Mouse (Mus musculus): ENCODE results near the gene Grk4. TPM values are rescaled to one million over a fixed set of nuclear protein-coding genes. Genes with fewer than 3 reads are reported as not detected.
"Not testable (repeated sequence)": the region's sequence is repeated elsewhere in the genome, so short reads cannot be mapped to it uniquely, and the experiment has no call there.

Grk4 gene
- polyA plus RNA-seq, 1 experiment from 2014 or later = 1.6 TPM

DNA sequence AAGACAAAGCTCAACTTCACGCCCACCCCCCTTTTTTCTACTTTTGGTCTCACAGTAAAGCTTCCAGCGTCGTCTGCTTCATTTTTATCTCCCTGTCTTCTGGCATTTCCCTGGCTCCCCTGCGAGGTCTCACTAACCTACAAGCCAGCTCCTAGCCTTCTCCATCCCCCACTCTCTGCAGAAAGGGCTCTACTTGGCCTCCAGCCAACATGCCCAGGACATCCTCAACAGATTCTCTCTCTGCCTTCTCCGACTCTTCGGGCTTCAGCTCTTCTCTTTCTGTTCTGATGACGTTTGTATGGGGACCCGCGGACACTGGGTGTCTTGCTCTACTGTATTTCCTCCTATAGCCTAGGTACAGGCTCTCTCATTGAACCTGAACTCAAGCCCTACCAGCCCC lies 5.3 kb upstream of the Grk4 start:
- WGBS = 88% methylated on average over 9 of the region's 9 CpGs

DNA sequence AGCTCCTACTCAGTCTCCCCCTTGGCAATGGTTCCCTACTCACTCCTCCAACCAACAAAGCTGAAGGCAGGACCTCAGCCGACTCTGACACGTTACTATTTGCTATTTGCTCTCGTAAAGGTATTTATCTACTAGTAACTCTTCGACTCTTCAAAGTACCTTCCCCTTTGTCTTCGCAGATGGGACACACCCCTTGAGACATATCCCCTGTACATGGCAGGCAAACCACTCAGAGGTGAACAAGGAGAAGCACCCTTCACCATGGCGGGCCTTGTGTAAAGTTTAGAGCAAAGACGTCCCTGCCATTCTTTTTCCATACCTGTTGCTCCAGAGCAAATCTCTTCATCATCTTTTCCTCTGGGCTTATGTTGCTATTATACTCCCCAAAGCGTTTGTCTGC lies 2.6 kb upstream of the Grk4 start:
- Histone ChIP-seq H3K27me3 (replicated peaks) (no peaks in the 10 kb centered on the region), H3K4me1 (peaks cover 8% of the 10 kb centered on the region), H3K9ac (no peak overlapping the region), H3K4me3 (no peak overlapping the region), H3K4me2 (replicated peaks) (no peak overlapping the region), H3K9me3 (no peaks in the 10 kb centered on the region), H3K27ac (no peak overlapping the region), H3K36me3 (peaks cover 43% of the 10 kb centered on the region)
- 91% methylated on average over 8 of the region's 8 CpGs for WGBS
- no peak for ATAC-seq (ENCODE audit: low FRiP score, low read depth)

More for the DNA sequence above, 5.3 kb upstream of the Grk4 start:
- Histone ChIP-seq H3K4me2 (replicated peaks) (no peak overlapping the region), H3K9ac (no peak overlapping the region), H3K27ac (no peak overlapping the region), H3K36me3 (peaks cover 70% of the 10 kb centered on the region), H3K4me1 (peaks cover 8% of the 10 kb centered on the region), H3K9me3 (no peaks in the 10 kb centered on the region), H3K4me3 (no peak overlapping the region), H3K27me3 (replicated peaks) (no peaks in the 10 kb centered on the region)
- ATAC-seq (ENCODE audit: low FRiP score, low read depth) = no peak

DNA sequence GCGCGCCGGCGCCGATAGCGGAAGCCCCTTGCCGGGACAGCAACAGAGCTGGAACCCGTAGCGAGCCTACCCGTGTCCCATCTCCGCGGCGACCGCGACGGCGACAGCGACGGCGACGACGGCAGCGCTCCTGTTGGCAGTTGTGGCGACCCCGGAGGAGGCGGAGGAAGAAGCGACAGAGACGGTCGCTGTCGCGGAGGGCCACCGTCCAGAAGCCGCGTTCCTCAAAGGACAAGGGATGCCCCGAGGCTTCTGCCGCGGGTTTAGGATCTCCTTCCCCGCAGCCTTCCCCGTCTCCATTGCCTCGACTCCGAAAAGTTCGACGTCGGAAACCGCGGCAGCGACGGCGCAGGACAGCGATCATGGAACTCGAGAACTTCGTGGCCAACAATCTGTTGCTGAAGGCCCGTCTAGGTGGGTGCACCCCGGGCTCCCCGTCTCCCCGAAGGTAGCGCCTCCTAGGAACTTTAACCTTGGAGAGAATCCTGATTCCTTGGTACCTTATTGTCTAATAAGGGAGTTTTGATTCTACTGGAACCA lies 482 bp downstream of the Grk4 start:
- H3K27me3 ChIP-seq (replicated peaks) = no peaks in the 10 kb centered on the region
- peak overlapping the region; percentile 68 for H3K4me3 ChIP-seq
- H3K27ac ChIP-seq = peak overlapping the region; percentile 59
- H3K4me2 ChIP-seq (replicated peaks) = peak overlapping the region; percentile 75
- H3K4me1 ChIP-seq = peaks cover 8% of the 10 kb centered on the region
- 1% methylated on average over 56 of the region's 57 CpGs for WGBS
- H3K36me3 ChIP-seq = peaks cover 17% of the 10 kb centered on the region
- H3K9ac ChIP-seq = peak overlapping the region; percentile 65
- no peaks in the 10 kb centered on the region for H3K9me3 ChIP-seq
- peak; percentile 3; the same call in 1 of the 2 replicates for ATAC-seq (ENCODE audit: low FRiP score, low read depth)

DNA sequence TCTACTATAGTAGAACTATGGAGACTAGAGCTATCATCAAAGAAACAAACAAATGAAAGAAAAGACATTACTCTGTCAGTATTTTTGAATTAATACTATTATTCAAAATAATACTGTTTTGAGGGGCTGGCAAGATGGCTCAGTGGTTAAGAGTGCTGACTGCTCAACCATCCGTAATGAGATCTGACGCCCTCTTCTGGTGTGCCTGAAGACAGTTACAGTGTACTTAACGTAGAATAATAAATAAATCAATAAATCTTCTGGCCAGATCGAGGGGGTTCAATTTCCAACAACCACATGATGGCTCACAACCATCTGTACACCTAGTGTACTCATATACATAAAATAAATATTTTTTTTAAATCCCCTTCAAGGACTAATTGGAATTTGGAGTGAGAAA lies 1.7 kb downstream of the Grk4 start:
- peaks cover 8% of the 10 kb centered on the region for H3K4me1 ChIP-seq
- no peak overlapping the region for H3K9ac ChIP-seq
- no peak overlapping the region for H3K4me3 ChIP-seq
- no peak overlapping the region for H3K4me2 ChIP-seq (replicated peaks)
- H3K36me3 ChIP-seq = peaks cover 7% of the 10 kb centered on the region; the same call in 1 of the 2 replicates
- H3K9me3 ChIP-seq = no peaks in the 10 kb centered on the region
- no peaks in the 10 kb centered on the region for H3K27me3 ChIP-seq (replicated peaks)
- 80% methylated on average over 4 of the region's 4 CpGs for WGBS
- no peak overlapping the region for H3K27ac ChIP-seq
- no peak for ATAC-seq (ENCODE audit: low FRiP score, low read depth)

DNA sequence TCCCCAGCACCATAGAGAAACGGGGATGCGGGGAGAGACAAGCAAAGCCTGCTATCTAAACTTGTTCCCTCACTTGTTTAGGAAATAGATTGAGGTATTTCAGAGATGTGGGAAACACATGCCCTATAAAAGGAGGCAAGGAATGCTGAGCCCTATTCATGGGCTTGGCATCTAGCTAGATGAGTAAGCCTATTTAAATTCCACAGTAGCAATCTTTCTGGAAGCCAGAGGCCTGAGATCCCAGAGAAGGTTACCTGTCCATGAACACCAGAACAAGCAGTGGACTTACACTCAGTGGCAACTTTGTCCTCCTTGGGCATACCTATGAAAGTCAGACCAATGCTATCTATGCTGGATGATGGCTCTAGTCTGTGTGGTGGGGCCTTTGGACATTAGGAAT lies 3.1 kb downstream of the Grk4 start:
- ATAC-seq (ENCODE audit: low FRiP score, low read depth) = no peak
- Histone ChIP-seq H3K4me3 (no peak overlapping the region), H3K9me3 (no peaks in the 10 kb centered on the region), H3K27me3 (replicated peaks) (no peaks in the 10 kb centered on the region), H3K4me2 (replicated peaks) (no peak overlapping the region), H3K4me1 (peaks cover 8% of the 10 kb centered on the region), H3K27ac (no peak overlapping the region), H3K9ac (no peak overlapping the region), H3K36me3 (no peaks in the 10 kb centered on the region)
- WGBS = 93% methylated on average over 2 of the region's 2 CpGs

DNA sequence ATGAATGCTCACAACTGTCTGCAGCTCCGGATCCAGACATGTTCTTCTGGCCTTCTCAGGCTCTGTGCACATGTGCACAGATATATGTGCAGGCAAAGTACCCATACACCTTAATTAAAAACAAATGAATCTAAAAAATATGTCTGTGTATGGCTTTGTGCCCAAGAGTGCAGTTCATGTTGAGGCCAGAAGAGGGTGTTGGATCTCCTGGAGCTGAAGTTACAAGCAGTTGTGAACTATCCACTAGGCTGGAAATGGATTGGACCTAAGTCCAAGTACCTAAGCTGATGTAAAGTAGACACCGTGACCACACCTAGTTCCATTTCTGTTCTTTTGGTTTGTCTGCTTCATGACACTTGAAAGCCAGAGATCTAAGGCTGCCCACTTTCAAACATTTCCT lies 9.3 kb downstream of the Grk4 start:
- H3K4me3 ChIP-seq = no peak overlapping the region
- H3K27ac ChIP-seq = no peak overlapping the region
- no peak overlapping the region for H3K4me2 ChIP-seq (replicated peaks)
- H3K4me1 ChIP-seq = no peaks in the 10 kb centered on the region
- H3K27me3 ChIP-seq (replicated peaks) = no peaks in the 10 kb centered on the region
- ATAC-seq (ENCODE audit: low FRiP score, low read depth) = no peak
- 80% methylated on average over 2 of the region's 2 CpGs for WGBS
- H3K9ac ChIP-seq = no peak overlapping the region
- no peaks in the 10 kb centered on the region for H3K9me3 ChIP-seq
- H3K36me3 ChIP-seq = no peaks in the 10 kb centered on the region

DNA sequence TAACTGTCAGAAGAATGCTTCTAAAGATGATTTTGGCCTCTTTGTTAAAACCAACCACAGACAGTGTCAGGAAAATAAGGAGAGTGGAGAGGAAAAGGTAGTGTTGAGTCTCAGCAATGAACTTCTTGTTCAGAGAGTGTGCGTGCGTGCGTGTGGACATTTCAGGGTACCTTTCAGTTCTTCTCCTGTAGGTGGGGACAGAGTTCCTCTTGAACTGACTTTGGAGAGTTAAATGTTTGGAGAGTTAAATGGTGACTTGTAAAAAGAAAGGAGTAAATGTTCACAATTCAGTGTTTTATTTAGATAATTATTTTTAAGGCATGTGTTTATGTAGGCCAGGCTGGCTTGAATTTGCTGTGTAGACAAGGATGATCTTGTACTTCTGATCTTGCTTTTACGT lies 10.1 kb downstream of the Grk4 start:
- no peak for ATAC-seq (ENCODE audit: low FRiP score, low read depth)
- H3K4me3 ChIP-seq = no peak overlapping the region
- no peaks in the 10 kb centered on the region for H3K4me1 ChIP-seq
- no peaks in the 10 kb centered on the region for H3K36me3 ChIP-seq
- H3K9ac ChIP-seq = no peak overlapping the region
- no peak overlapping the region for H3K27ac ChIP-seq
- no peaks in the 10 kb centered on the region for H3K27me3 ChIP-seq (replicated peaks)
- H3K4me2 ChIP-seq (replicated peaks) = no peak overlapping the region
- 82% methylated on average over 4 of the region's 4 CpGs for WGBS
- H3K9me3 ChIP-seq = no peaks in the 10 kb centered on the region

DNA sequence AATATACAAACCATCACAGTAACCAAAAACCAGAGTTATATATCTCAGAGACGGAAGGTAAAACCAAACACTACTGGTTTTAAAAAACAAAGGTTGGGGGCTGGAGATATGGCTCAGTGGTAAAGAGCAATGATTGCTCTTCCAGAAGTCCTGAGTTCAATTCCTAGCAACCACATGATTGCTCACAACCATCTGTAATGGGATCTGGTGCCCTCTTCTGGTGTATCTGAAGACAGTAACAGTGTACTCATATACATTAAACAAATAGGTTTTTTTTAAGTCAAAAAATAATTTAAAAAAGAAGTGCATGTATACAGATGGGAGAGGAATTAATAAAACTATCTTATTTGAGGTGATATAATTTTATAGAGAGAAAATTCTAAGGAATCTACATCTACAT lies 29.7 kb downstream of the Grk4 start:
- WGBS = 93% methylated on average over 1 of the region's 1 CpGs
- Histone ChIP-seq H3K9me3 (no peaks in the 10 kb centered on the region), H3K4me3 (no peak overlapping the region), H3K4me1 (no peaks in the 10 kb centered on the region), H3K27ac (no peak overlapping the region), H3K9ac (no peak overlapping the region), H3K36me3 (no peaks in the 10 kb centered on the region), H3K27me3 (replicated peaks) (no peaks in the 10 kb centered on the region), H3K4me2 (replicated peaks) (no peak overlapping the region)
- ATAC-seq (ENCODE audit: low FRiP score, low read depth) = no peak

DNA sequence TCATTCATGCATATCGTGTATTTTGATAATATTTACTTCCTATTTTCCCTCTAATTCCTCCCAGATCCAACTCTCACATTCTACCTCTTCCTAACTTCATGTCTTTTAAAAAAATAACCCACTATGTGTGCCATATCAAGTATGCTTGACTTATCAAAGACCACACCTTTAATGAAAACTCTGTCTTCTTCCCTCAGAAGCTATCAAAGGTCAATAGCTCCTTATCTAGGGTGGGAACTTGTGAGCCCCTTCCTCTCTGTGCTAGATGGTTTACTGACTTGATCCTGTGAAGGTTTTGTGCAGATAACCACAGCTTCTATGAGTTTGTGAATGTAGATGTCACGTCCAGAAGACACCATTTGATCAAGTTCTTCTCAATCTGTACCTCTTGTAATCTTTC lies 32.6 kb downstream of the Grk4 start:
- H3K4me3 ChIP-seq = no peak overlapping the region
- no peaks in the 10 kb centered on the region for H3K4me1 ChIP-seq
- H3K9me3 ChIP-seq = no peaks in the 10 kb centered on the region
- no peak overlapping the region for H3K27ac ChIP-seq
- ATAC-seq (ENCODE audit: low FRiP score, low read depth) = no peak
- H3K9ac ChIP-seq = no peak overlapping the region
- no peak overlapping the region for H3K4me2 ChIP-seq (replicated peaks)
- no peaks in the 10 kb centered on the region for H3K27me3 ChIP-seq (replicated peaks)
- 72% methylated on average over 2 of the region's 2 CpGs for WGBS
- H3K36me3 ChIP-seq = no peaks in the 10 kb centered on the region

DNA sequence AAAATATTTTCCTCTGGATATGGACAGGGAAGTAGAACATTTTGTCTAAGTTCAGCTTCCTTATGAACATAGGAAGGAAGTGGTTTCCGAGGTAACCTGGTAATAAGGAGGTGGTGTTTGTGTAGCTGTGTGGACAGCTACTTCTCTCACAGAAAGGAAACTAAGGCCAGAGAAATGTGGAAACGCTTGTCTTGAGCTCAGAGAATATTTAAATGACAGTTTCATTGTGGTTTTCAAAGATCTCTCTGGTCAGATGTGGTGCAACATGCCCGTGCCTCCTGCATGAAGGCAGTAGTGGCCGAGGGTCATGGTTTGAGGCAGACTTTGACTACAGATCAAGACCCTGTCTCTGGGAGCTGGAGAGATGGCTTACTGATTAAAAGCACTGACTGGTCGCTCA lies 35.3 kb downstream of the Grk4 start:
- WGBS = 89% methylated on average over 5 of the region's 5 CpGs
- ATAC-seq (ENCODE audit: low FRiP score, low read depth) = no peak
- H3K36me3 ChIP-seq = no peaks in the 10 kb centered on the region

DNA sequence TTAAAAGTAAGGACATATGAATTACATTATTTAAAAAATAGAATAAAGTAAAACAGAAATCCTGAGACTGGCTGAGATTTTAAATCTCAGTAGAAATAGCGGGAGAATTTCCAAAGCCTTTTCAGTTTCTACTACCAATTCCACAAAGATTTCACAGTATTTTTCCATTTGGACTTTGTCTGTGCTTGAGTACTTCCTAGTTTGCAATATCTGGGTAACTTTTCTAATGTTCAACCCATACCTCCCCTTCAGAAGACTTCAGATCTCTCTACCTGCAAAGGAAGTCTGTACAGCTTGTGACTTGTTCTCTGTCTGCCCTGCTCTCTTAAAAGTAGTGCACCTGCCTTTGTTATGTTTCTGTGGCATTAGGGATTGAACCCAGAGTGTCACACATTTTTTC lies 48.3 kb downstream of the Grk4 start:
- Histone ChIP-seq H3K36me3 (no peaks in the 10 kb centered on the region), H3K4me3 (no peak overlapping the region), H3K4me2 (replicated peaks) (no peak overlapping the region), H3K9ac (no peak overlapping the region), H3K27me3 (replicated peaks) (no peaks in the 10 kb centered on the region), H3K9me3 (no peaks in the 10 kb centered on the region), H3K4me1 (no peaks in the 10 kb centered on the region), H3K27ac (no peak overlapping the region)
- ATAC-seq (ENCODE audit: low FRiP score, low read depth) = no peak
- 94% methylated on average over 1 of the region's 1 CpGs for WGBS

More for the DNA sequence above, 35.3 kb downstream of the Grk4 start:
- Histone ChIP-seq H3K27me3 (replicated peaks) (no peaks in the 10 kb centered on the region), H3K4me2 (replicated peaks) (no peak overlapping the region), H3K9ac (no peak overlapping the region), H3K9me3 (no peaks in the 10 kb centered on the region), H3K4me3 (no peak overlapping the region), H3K4me1 (no peaks in the 10 kb centered on the region), H3K27ac (no peak overlapping the region)

DNA sequence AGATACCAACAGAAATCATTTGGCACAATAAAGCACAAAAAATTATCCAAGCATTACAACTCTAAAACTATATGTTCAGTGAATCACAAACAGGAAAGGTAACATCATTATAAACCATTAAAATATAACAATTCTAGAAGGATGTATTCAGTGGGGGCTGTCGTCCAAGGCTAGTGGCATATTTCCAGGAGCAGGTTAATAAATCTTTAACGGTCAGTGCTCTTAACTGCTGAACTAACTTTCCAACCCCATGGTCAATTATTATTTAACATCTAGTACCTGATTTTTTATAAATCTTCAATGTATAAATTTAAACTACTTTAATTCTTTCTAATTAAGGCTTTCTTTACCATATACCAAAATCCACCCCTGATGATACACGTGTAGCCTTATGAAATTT lies 54.2 kb downstream of the Grk4 start:
- not testable (repeated sequence) for ATAC-seq (ENCODE audit: low FRiP score, low read depth); H3K36me3 ChIP-seq; H3K4me2 ChIP-seq (replicated peaks); H3K9ac ChIP-seq; H3K27ac ChIP-seq; H3K4me3 ChIP-seq; H3K27me3 ChIP-seq (replicated peaks); H3K9me3 ChIP-seq; H3K4me1 ChIP-seq
- WGBS = 75% methylated on average over 3 of the region's 3 CpGs

DNA sequence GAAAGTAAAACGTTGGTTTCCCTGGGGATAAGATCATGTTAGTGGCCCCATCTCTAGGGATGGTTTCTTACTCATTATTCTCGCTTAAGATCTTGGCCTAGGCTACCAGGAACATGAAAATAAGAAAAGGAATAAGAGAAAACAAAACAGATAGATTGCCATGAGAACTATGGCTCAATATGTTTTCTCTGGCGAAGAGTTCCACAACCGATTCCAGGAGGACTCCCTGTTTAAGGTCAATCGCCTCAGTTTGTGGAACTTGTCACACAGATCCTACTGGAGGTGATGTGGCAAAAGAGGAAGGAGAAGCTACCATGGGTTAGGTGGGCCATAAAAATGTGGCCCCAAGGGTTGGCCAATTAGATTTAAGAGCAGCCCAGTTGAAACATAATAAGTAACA lies 54.6 kb downstream of the Grk4 start:
- H3K27me3 ChIP-seq (replicated peaks) = no peaks in the 10 kb centered on the region
- H3K4me2 ChIP-seq (replicated peaks) = no peak overlapping the region
- H3K36me3 ChIP-seq = no peaks in the 10 kb centered on the region
- H3K9me3 ChIP-seq = no peaks in the 10 kb centered on the region
- ATAC-seq (ENCODE audit: low FRiP score, low read depth) = no peak
- H3K9ac ChIP-seq = no peak overlapping the region
- no peak overlapping the region for H3K4me3 ChIP-seq
- 85% methylated on average over 5 of the region's 5 CpGs for WGBS
- H3K27ac ChIP-seq = no peak overlapping the region
- no peaks in the 10 kb centered on the region for H3K4me1 ChIP-seq
